Mouse (Mus musculus) liver, postnatal 0 days (tissue): Measurements from ENCODE around the gene Spsb3. TPM values are rescaled to one million over a fixed set of nuclear protein-coding genes. Genes with fewer than 3 reads are reported as not detected.

ENCODE experiments used
- ATAC-seq: fragments of 200-750 bp; cut with Nextera tagmentation; 2 replicates; pipeline ENCODE4 v1.8.0; 2017; ENCODE audit warnings: mild to moderate bottlenecking, moderate library complexity
- DNase-seq: peaks from one replicate; pipeline ENCODE4 v3.0.0-alpha.2; 2016
- H3K27ac ChIP-seq: fragments of 300-500 bp; sonication (generic); 2 replicates; pipeline ENCODE4 v1.5.1; 2014; ENCODE audit warnings: antibody characterized with exemption, moderate library complexity, mild to moderate bottlenecking, low read depth
- H3K27me3 ChIP-seq: fragments of 300-500 bp; sonication (generic); 2 replicates; pipeline ENCODE4 v1.6.1; 2014; ENCODE audit warnings: low read length, control low read depth, mixed read lengths; ENCODE audit not compliant: insufficient read depth
- H3K36me3 ChIP-seq: fragments of 300-500 bp; sonication (generic); replicated peaks from 2 replicates; pipeline ENCODE4 v1.6.1; 2014; ENCODE audit warnings: mild to moderate bottlenecking, control low read depth, low read length, moderate library complexity, mixed read lengths; ENCODE audit not compliant: insufficient read depth
- H3K4me1 ChIP-seq: fragments of 300-500 bp; sonication (generic); 2 replicates; pipeline ENCODE4 v1.6.1; 2014; ENCODE audit warnings: antibody characterized with exemption, mild to moderate bottlenecking, control low read depth; ENCODE audit not compliant: insufficient read depth
- H3K4me2 ChIP-seq: fragments of 300-500 bp; sonication (generic); 2 replicates; pipeline ENCODE4 v1.6.1; 2014; ENCODE audit warnings: low read depth, mild to moderate bottlenecking, low read length, moderate library complexity, mixed read lengths
- H3K4me3 ChIP-seq: fragments of 300-500 bp; sonication (generic); 2 replicates; pipeline ENCODE4 v1.5.1; 2014; ENCODE audit warnings: low read depth, low read length
- H3K9ac ChIP-seq: fragments of 300-500 bp; sonication (generic); replicated peaks from 2 replicates; pipeline ENCODE4 v1.6.1; 2014; ENCODE audit warnings: mild to moderate bottlenecking, moderate library complexity
- H3K9me3 ChIP-seq: fragments of 300-500 bp; sonication (generic); 2 replicates; pipeline ENCODE4 v1.6.1; 2016; ENCODE audit warnings: mild to moderate bottlenecking, control low read depth, low read length, mixed read lengths
- CTCF ChIP-seq: sonication (generic); IDR thresholded peaks from 2 replicates; pipeline ENCODE4 v1.5.1; 2016; ENCODE audit warnings: antibody characterized with exemption, low read depth
- EP300 ChIP-seq: IDR thresholded peaks from 2 replicates; pipeline ENCODE4 v1.6.1; 2016; ENCODE audit warnings: antibody characterized with exemption, low read depth, mild to moderate bottlenecking
- WGBS: fragments of 180-500 bp; shearing (Covaris S2); extraction: QIAGEN DNeasy Blood & Tissue Kit; methylation state at CpG from one replicate; pipeline ENCODE4 v1.1.7; 2014; ENCODE audit not compliant: insufficient replicate concordance; 5-methylcytosine and 5-hydroxymethylcytosine counted together
- polyA plus RNA-seq: library from polyadenylated mRNA; unstranded; fragments of >200 nt; fragmentation: Nextera tagmentation; extraction: Ambion mirVana; gene quantifications from 2 replicates; pipeline ENCODE4 v1.2.1, GENCODE M21; 2015

Spsb3 gene
- polyA plus RNA-seq, 1 experiment from 2014 or later, result 45.5 TPM

GRCm38 (mm10) chr17:24934926-24935325 is 48.5 kb downstream of the Spsb3 start:
- Histone ChIP-seq H3K27ac (no peak overlapping the region), H3K4me2 (peak overlapping the region; percentile 71), H3K9me3 (no peaks in the 10 kb centered on the region), H3K9ac (peak overlapping the region; percentile 71), H3K36me3 (0 out of 2 replicates have a peak, but pooled peaks cover 4% of the 10 kb centered on the region), H3K4me1 (peaks cover 19% of the 10 kb centered on the region), H3K27me3 (no peaks in the 10 kb centered on the region), H3K4me3 (peak overlapping the region; percentile 73)
- TF ChIP-seq CTCF, result no peak
- no peak for TF ChIP-seq EP300
- 63% methylated on average over 4 of the region's 4 CpGs for WGBS
- DNase-seq (no peak), ATAC-seq (no peak)

GRCm38 (mm10) chr17:24935666-24936065 is 49.2 kb downstream of the Spsb3 start:
- Histone ChIP-seq H3K36me3 (0 out of 2 replicates have a peak, but pooled peaks cover 4% of the 10 kb centered on the region), H3K27ac (no peak overlapping the region), H3K27me3 (no peaks in the 10 kb centered on the region), H3K4me3 (peak overlapping the region; percentile 73), H3K9me3 (no peaks in the 10 kb centered on the region), H3K4me2 (peak overlapping the region; percentile 71), H3K4me1 (peaks cover 19% of the 10 kb centered on the region), H3K9ac (peak overlapping the region; percentile 71)
- TF ChIP-seq EP300 (no peak), CTCF (no peak)
- ATAC-seq (no peak), DNase-seq (no peak)

GRCm38 (mm10) chr17:24936259-24937237 is 50.1 kb downstream of the Spsb3 start, which contains the start of gene Mapk8ip3:
Gene Mapk8ip3, minus strand, starts transcription at chr17:24936977.
- Histone ChIP-seq H3K4me2 (peak within 1 kb of the TSS; percentile 71), H3K27me3 (no peaks in the 10 kb centered on the region), H3K9me3 (no peaks in the 10 kb centered on the region), H3K27ac (peak within 1 kb of the TSS; percentile 90), H3K4me1 (peaks cover 19% of the 10 kb centered on the region), H3K36me3 (0 out of 2 replicates have a peak, but pooled peaks cover 4% of the 10 kb centered on the region), H3K4me3 (peak within 1 kb of the TSS; percentile 73), H3K9ac (peak within 1 kb of the TSS; percentile 71)
- TF ChIP-seq EP300 (no peak), CTCF (peak; percentile 69)
- DNase-seq, result peak; percentile 97
- ATAC-seq, result peak; percentile 99
- under 1% methylated on average over 78 of the region's 78 CpGs for WGBS

- H3K27me3 ChIP-seq, result no peaks in the 10 kb centered on the region
- H3K27ac ChIP-seq, result peak overlapping the region; percentile 90
- 45% methylated on average over 6 of the region's 6 CpGs for WGBS
- H3K4me2 ChIP-seq, result peak overlapping the region; percentile 71
- TF ChIP-seq EP300, result no peak
- TF ChIP-seq CTCF, result peak; percentile 23; the same call in 1 of the 2 replicates
- peak overlapping the region; percentile 71 for H3K9ac ChIP-seq
- H3K36me3 ChIP-seq, result no peaks in the 10 kb centered on the region
- ATAC-seq, result no peak
- peaks cover 19% of the 10 kb centered on the region for H3K4me1 ChIP-seq
- H3K9me3 ChIP-seq, result no peaks in the 10 kb centered on the region
- DNase-seq, result no peak
- H3K4me3 ChIP-seq, result peak overlapping the region; percentile 73
Measured at GRCm38 (mm10) chr17:24937266-24937665, 50.8 kb downstream of the Spsb3 start.

Other genes with a start within 250 kb of the Spsb3 start
- 12.5 and 13.3 TPM in 2 replicates for gene Slc9a3r2, start 236.3 kb upstream of the Spsb3 start, polyA plus RNA-seq
- gene Npw, start 228.2 kb upstream of the Spsb3 start, polyA plus RNA-seq, result not detected in 2 replicates
- 7.2 and 7.6 TPM in 2 replicates for gene Zfp598, start 217.0 kb upstream of the Spsb3 start, polyA plus RNA-seq
- gene Syngr3, start 196.7 kb upstream of the Spsb3 start, polyA plus RNA-seq, result 0.11 TPM in 2 replicates
- gene Gfer, start 190.5 kb upstream of the Spsb3 start, polyA plus RNA-seq, result 46.5 and 50.7 TPM in 2 replicates
- gene Noxo1, start 190.4 kb upstream of the Spsb3 start, polyA plus RNA-seq, result 0.51 and 0.58 TPM in 2 replicates
- 18.1 and 21.5 TPM in 2 replicates for gene Tbl3, start 179.0 kb upstream of the Spsb3 start, polyA plus RNA-seq
- gene Rnf151, start 168.6 kb upstream of the Spsb3 start, polyA plus RNA-seq, result not detected in 2 replicates
- gene Rps2, start 168.5 kb upstream of the Spsb3 start, polyA plus RNA-seq, result 819 and 856 TPM in 2 replicates
- 355 TPM in 2 replicates for gene Ndufb10, start 162.2 kb upstream of the Spsb3 start, polyA plus RNA-seq
- gene Rpl3l, start 158.8 kb upstream of the Spsb3 start, polyA plus RNA-seq, result 0.14 and 1.4 TPM in 2 replicates
- gene Msrb1, start 150.0 kb upstream of the Spsb3 start, polyA plus RNA-seq, result 116 and 119 TPM in 2 replicates
- 0.20 and 0.64 TPM in 2 replicates for gene Hs3st6, start 133.7 kb upstream of the Spsb3 start, polyA plus RNA-seq
- gene Meiob, start 82.4 kb upstream of the Spsb3 start, polyA plus RNA-seq, result 0.97 and 1.2 TPM in 2 replicates
- gene Hagh, start 46.5 kb upstream of the Spsb3 start, polyA plus RNA-seq, result 233 and 241 TPM in 2 replicates
- 84.9 and 90.0 TPM in 2 replicates for gene Fahd1, start 36.3 kb upstream of the Spsb3 start, polyA plus RNA-seq
- gene Igfals, start 20.6 kb upstream of the Spsb3 start, polyA plus RNA-seq, result 28.0 and 32.4 TPM in 2 replicates
- 41.5 and 46.4 TPM in 2 replicates for gene Nubp2, start 294 bp upstream of the Spsb3 start, polyA plus RNA-seq
- gene Eme2, start 8.4 kb downstream of the Spsb3 start, polyA plus RNA-seq, result 11.3 and 11.9 TPM in 2 replicates
- gene Mrps34, start 8.5 kb downstream of the Spsb3 start, polyA plus RNA-seq, result 99.6 and 101 TPM in 2 replicates
- gene Nme3, start 9.9 kb downstream of the Spsb3 start, polyA plus RNA-seq, result 37.1 and 37.8 TPM in 2 replicates
- gene Mapk8ip3, start 50.3 kb downstream of the Spsb3 start, polyA plus RNA-seq, result 4.0 and 4.5 TPM in 2 replicates
- 22.4 and 25.1 TPM in 2 replicates for gene Jpt2, start 74.0 kb downstream of the Spsb3 start, polyA plus RNA-seq
- 1.4 and 1.8 TPM in 2 replicates for gene Cramp1l, start 129.1 kb downstream of the Spsb3 start, polyA plus RNA-seq
- 36.9 and 42.7 TPM in 2 replicates for gene Ift140, start 129.4 kb downstream of the Spsb3 start, polyA plus RNA-seq
- 8.3 and 9.4 TPM in 2 replicates for gene Tmem204, start 196.9 kb downstream of the Spsb3 start, polyA plus RNA-seq
- gene Telo2, start 229.3 kb downstream of the Spsb3 start, polyA plus RNA-seq, result 5.3 and 5.7 TPM in 2 replicates
- gene Ptx4, start 234.1 kb downstream of the Spsb3 start, polyA plus RNA-seq, result not detected in 2 replicates
- 7.3 and 8.6 TPM in 2 replicates for gene Clcn7, start 246.7 kb downstream of the Spsb3 start, polyA plus RNA-seq